Mouse (Mus musculus) neural tube, embryonic 12.5 days (tissue): ENCODE data around the gene Fgfr2. TPM values are rescaled to one million over a fixed set of nuclear protein-coding genes. Genes with fewer than 3 reads are reported as not detected.
A peak's percentile ranks its signal among the peaks of the same experiment; 100 is the strongest.

Experiments used
- ATAC-seq: fragments of 200-750 bp; cut with Nextera tagmentation; 2 replicates; pipeline ENCODE4 v1.8.0; 2017; ENCODE audit warnings: low read depth, mild to moderate bottlenecking, moderate TSS enrichment, moderate library complexity; ENCODE audit not compliant: low FRiP score
- H3K27ac ChIP-seq: fragments of 300-500 bp; sonication (generic); 2 replicates; pipeline ENCODE4 v1.5.1; 2016
- H3K27me3 ChIP-seq: fragments of 300-500 bp; sonication (generic); replicated peaks from 2 replicates; pipeline ENCODE4 v1.6.1; 2016; ENCODE audit warnings: mild to moderate bottlenecking
- H3K36me3 ChIP-seq: fragments of 300-500 bp; sonication (generic); 2 replicates; pipeline ENCODE4 v1.6.1; 2016; ENCODE audit warnings: mild to moderate bottlenecking
- H3K4me1 ChIP-seq: fragments of 300-500 bp; sonication (generic); 2 replicates; pipeline ENCODE4 v1.6.1; 2016
- H3K4me2 ChIP-seq: fragments of 300-500 bp; sonication (generic); replicated peaks from 2 replicates; pipeline ENCODE4 v1.6.1; 2016; ENCODE audit warnings: mild to moderate bottlenecking
- H3K4me3 ChIP-seq: fragments of 300-500 bp; sonication (generic); 2 replicates; pipeline ENCODE4 v1.5.1; 2016
- H3K9ac ChIP-seq: fragments of 300-500 bp; sonication (generic); 2 replicates; pipeline ENCODE4 v1.6.1; 2016; ENCODE audit warnings: mild to moderate bottlenecking
- H3K9me3 ChIP-seq: fragments of 300-500 bp; sonication (generic); 2 replicates; pipeline ENCODE4 v1.6.1; 2016; ENCODE audit warnings: mild to moderate bottlenecking
- WGBS: fragments of 180-500 bp; shearing (Covaris S2); methylation state at CpG from one replicate; pipeline ENCODE4 v1.1.7; 2016; 5-methylcytosine and 5-hydroxymethylcytosine counted together
- polyA plus RNA-seq: library from polyadenylated mRNA; unstranded; fragments of >200 nt; fragmentation: Nextera tagmentation; extraction: Ambion mirVana; gene quantifications from 2 replicates; pipeline ENCODE4 v1.2.1, GENCODE M21; 2016

Gene Fgfr2
- polyA plus RNA-seq, 1 experiment from 2014 or later: 65.0 TPM

- no peaks in the 10 kb centered on the region for H3K9me3 ChIP-seq
- peaks cover 65% of the 10 kb centered on the region for H3K36me3 ChIP-seq
- no peaks in the 10 kb centered on the region for H3K27me3 ChIP-seq
- peaks cover 23% of the 10 kb centered on the region for H3K4me1 ChIP-seq
- H3K4me2 ChIP-seq: no peak overlapping the region
- H3K27ac ChIP-seq: no peak overlapping the region
- no peak for ATAC-seq
- no peak overlapping the region for H3K9ac ChIP-seq
- WGBS: 84% methylated on average over 5 of the region's 5 CpGs
- no peak overlapping the region for H3K4me3 ChIP-seq
These were observed 879.9 kb downstream of the Fgfr2 start for GRCm38 (mm10) chr7:132243225-132243624.

- 48% methylated on average over 4 of the region's 4 CpGs for WGBS
- Histone ChIP-seq H3K4me1 (peaks cover 17% of the 10 kb centered on the region), H3K9ac (no peak overlapping the region), H3K36me3 (peaks cover 71% of the 10 kb centered on the region), H3K27ac (no peak overlapping the region), H3K4me2 (no peak overlapping the region), H3K4me3 (no peak overlapping the region), H3K9me3 (no peaks in the 10 kb centered on the region), H3K27me3 (no peaks in the 10 kb centered on the region)
- peak; percentile 43; the same call in 1 of the 2 replicates for ATAC-seq
These were observed 880.5 kb downstream of the Fgfr2 start for GRCm38 (mm10) chr7:132242617-132243141.

GRCm38 (mm10) chr7:132238921-132239320 is 884.2 kb downstream of the Fgfr2 start:
- peaks cover 73% of the 10 kb centered on the region for H3K36me3 ChIP-seq
- H3K4me3 ChIP-seq: no peak overlapping the region
- 95% methylated on average over 3 of the region's 3 CpGs for WGBS
- no peaks in the 10 kb centered on the region for H3K9me3 ChIP-seq
- no peak overlapping the region for H3K4me2 ChIP-seq
- ATAC-seq: no peak
- H3K27me3 ChIP-seq: no peaks in the 10 kb centered on the region
- no peak overlapping the region for H3K9ac ChIP-seq
- H3K27ac ChIP-seq: no peak overlapping the region
- H3K4me1 ChIP-seq: no peaks in the 10 kb centered on the region

GRCm38 (mm10) chr7:132237191-132237590 is 886.0 kb downstream of the Fgfr2 start:
- Histone ChIP-seq H3K4me3 (no peak overlapping the region), H3K4me2 (no peak overlapping the region), H3K9me3 (no peaks in the 10 kb centered on the region), H3K27me3 (no peaks in the 10 kb centered on the region), H3K4me1 (peaks cover 3% of the 10 kb centered on the region; the same call in 1 of the 2 replicates), H3K27ac (no peak overlapping the region), H3K36me3 (peaks cover 57% of the 10 kb centered on the region), H3K9ac (no peak overlapping the region)
- WGBS: 77% methylated on average over 4 of the region's 4 CpGs
- ATAC-seq: no peak

- Histone ChIP-seq H3K9me3 (no peaks in the 10 kb centered on the region), H3K4me1 (peaks cover 3% of the 10 kb centered on the region; the same call in 1 of the 2 replicates), H3K9ac (no peak overlapping the region), H3K4me3 (no peak overlapping the region), H3K4me2 (no peak overlapping the region), H3K27ac (no peak overlapping the region), H3K27me3 (no peaks in the 10 kb centered on the region), H3K36me3 (peaks cover 53% of the 10 kb centered on the region)
- ATAC-seq: no peak
- WGBS: 79% methylated on average over 8 of the region's 8 CpGs
These were observed 886.4 kb downstream of the Fgfr2 start for GRCm38 (mm10) chr7:132236789-132237188.

- WGBS: 73% methylated on average over 3 of the region's 3 CpGs
- H3K36me3 ChIP-seq: peaks cover 35% of the 10 kb centered on the region
- peaks cover 3% of the 10 kb centered on the region; the same call in 1 of the 2 replicates for H3K4me1 ChIP-seq
- H3K4me3 ChIP-seq: no peak overlapping the region
- no peak overlapping the region for H3K4me2 ChIP-seq
- H3K9me3 ChIP-seq: no peaks in the 10 kb centered on the region
- H3K9ac ChIP-seq: no peak overlapping the region
- H3K27ac ChIP-seq: no peak overlapping the region
- no peaks in the 10 kb centered on the region for H3K27me3 ChIP-seq
- ATAC-seq: no peak
These were observed 888.9 kb downstream of the Fgfr2 start for GRCm38 (mm10) chr7:132234250-132234649.

- Histone ChIP-seq H3K27me3 (no peaks in the 10 kb centered on the region), H3K27ac (no peak overlapping the region), H3K4me1 (peaks cover 3% of the 10 kb centered on the region; the same call in 1 of the 2 replicates), H3K9me3 (no peaks in the 10 kb centered on the region), H3K4me3 (no peak overlapping the region), H3K9ac (no peak overlapping the region), H3K36me3 (peaks cover 30% of the 10 kb centered on the region), H3K4me2 (no peak overlapping the region)
- WGBS: 84% methylated on average over 4 of the region's 4 CpGs
- no peak for ATAC-seq
These were observed 889.4 kb downstream of the Fgfr2 start for GRCm38 (mm10) chr7:132233732-132234131.

- H3K4me3 ChIP-seq: no peak overlapping the region
- no peak for ATAC-seq
- 16% methylated on average over 2 of the region's 2 CpGs for whole genome bisulfite sequencing
- no peak overlapping the region for H3K27ac ChIP-seq
- peaks cover 24% of the 10 kb centered on the region for H3K36me3 ChIP-seq
- no peak overlapping the region for H3K4me2 ChIP-seq
- H3K4me1 ChIP-seq: peaks cover 3% of the 10 kb centered on the region; the same call in 1 of the 2 replicates
- no peaks in the 10 kb centered on the region for H3K9me3 ChIP-seq
- no peak overlapping the region for H3K9ac ChIP-seq
- H3K27me3 ChIP-seq: no peaks in the 10 kb centered on the region
These were observed 890.2 kb downstream of the Fgfr2 start for GRCm38 (mm10) chr7:132232937-132233336.

GRCm38 (mm10) chr7:132231476-132231875 is 891.7 kb downstream of the Fgfr2 start:
- Histone ChIP-seq H3K4me3 (no peak overlapping the region), H3K9ac (no peak overlapping the region), H3K27me3 (no peaks in the 10 kb centered on the region), H3K36me3 (peaks cover 11% of the 10 kb centered on the region), H3K4me2 (no peak overlapping the region), H3K4me1 (peaks cover 3% of the 10 kb centered on the region; the same call in 1 of the 2 replicates), H3K27ac (no peak overlapping the region), H3K9me3 (no peaks in the 10 kb centered on the region)
- ATAC-seq: no peak
- 96% methylated on average over 3 of the region's 3 CpGs for WGBS

- no peak for ATAC-seq
- Histone ChIP-seq H3K27ac (no peak overlapping the region), H3K27me3 (no peaks in the 10 kb centered on the region), H3K36me3 (peaks cover 6% of the 10 kb centered on the region), H3K9ac (no peak overlapping the region), H3K4me1 (peaks cover 3% of the 10 kb centered on the region; the same call in 1 of the 2 replicates), H3K4me3 (no peak overlapping the region), H3K4me2 (no peak overlapping the region), H3K9me3 (no peaks in the 10 kb centered on the region)
- 83% methylated on average over 3 of the region's 3 CpGs for WGBS
These were observed 892.2 kb downstream of the Fgfr2 start for GRCm38 (mm10) chr7:132230961-132231360.

- no peak overlapping the region for H3K4me2 ChIP-seq
- no peak for ATAC-seq
- no peak overlapping the region for H3K4me3 ChIP-seq
- 0 out of 2 replicates have a peak, but pooled peaks cover 6% of the 10 kb centered on the region for H3K4me1 ChIP-seq
- H3K27me3 ChIP-seq: no peaks in the 10 kb centered on the region
- no peak overlapping the region for H3K9ac ChIP-seq
- no peak overlapping the region for H3K27ac ChIP-seq
- H3K36me3 ChIP-seq: no peaks in the 10 kb centered on the region
- H3K9me3 ChIP-seq: no peaks in the 10 kb centered on the region
- 87% methylated on average over 8 of the region's 8 CpGs for WGBS
These were observed 896.0 kb downstream of the Fgfr2 start for GRCm38 (mm10) chr7:132227075-132227640.

- ATAC-seq: peak; percentile 52
- no peak overlapping the region for H3K27ac ChIP-seq
- WGBS: 65% methylated on average over 6 of the region's 6 CpGs
These were observed 896.6 kb downstream of the Fgfr2 start for GRCm38 (mm10) chr7:132226379-132227074.

More at GRCm38 (mm10) chr7:132226379-132227074, 896.6 kb downstream of the Fgfr2 start:
- Histone ChIP-seq H3K36me3 (no peaks in the 10 kb centered on the region), H3K27me3 (no peaks in the 10 kb centered on the region), H3K9me3 (no peaks in the 10 kb centered on the region), H3K4me2 (no peak overlapping the region), H3K9ac (no peak overlapping the region), H3K4me3 (no peak overlapping the region), H3K4me1 (0 out of 2 replicates have a peak, but pooled peaks cover 6% of the 10 kb centered on the region)
